Mouse (Mus musculus) cerebellum, adult 2 months (tissue): ENCODE measurements around the gene Slc44a5.

Experiments used
- CTCF ChIP-seq: fragments of 200-500 bp; IDR thresholded peaks from 2 replicates; pipeline ENCODE4 v1.5.1; 2011; ENCODE audit warnings: low read depth, mild to moderate bottlenecking, control low read depth, low read length, moderate library complexity, borderline replicate concordance; ENCODE audit not compliant: insufficient read depth
- POLR2A ChIP-seq: fragments of 200-500 bp; IDR thresholded peaks from 2 replicates; pipeline ENCODE4 v1.6.1; 2011; ENCODE audit warnings: low read length, control low read depth, borderline replicate concordance; ENCODE audit not compliant: insufficient read depth

GRCm38 (mm10) chr3:153957916-153958315 lies 15.3 kb upstream of the Slc44a5 start:
- TF ChIP-seq CTCF (no peak), POLR2A (no peak)
